Mouse (Mus musculus): Measurements from ENCODE around the gene 1700047I17Rik2. TPM values are rescaled to one million over a fixed set of nuclear protein-coding genes. Genes with fewer than 3 reads are reported as not detected.
"Not testable (repeated sequence)": the region's sequence is repeated elsewhere in the genome, so short reads cannot be mapped to it uniquely, and the experiment has no call there.

1700047I17Rik2 gene
- polyA plus RNA-seq (2015; fragmentation: Nextera tagmentation; extraction: Ambion mirVana) = 6.6 TPM in 1 of 2 replicates, not detected in the other

GRCm38 (mm10) chr12:55199306-55199705 lies at the start of gene 1700047I17Rik2:
TSS of gene 1700047I17Rik2 (plus strand) at chr12:55199592.
- H3K27me3 ChIP-seq, H3K4me3 ChIP-seq, H3K36me3 ChIP-seq, H3K4me2 ChIP-seq, H3K4me1 ChIP-seq, H3K9ac ChIP-seq, H3K27ac ChIP-seq, H3K9me3 ChIP-seq: not testable (repeated sequence)
- ATAC-seq (ENCODE audit: borderline replicate concordance, extremely low read depth, low FRiP score, low TSS enrichment) = peak; percentile 98
- no CpG with 5 or more reads among the region's 40 CpGs for whole genome bisulfite sequencing

DNA sequence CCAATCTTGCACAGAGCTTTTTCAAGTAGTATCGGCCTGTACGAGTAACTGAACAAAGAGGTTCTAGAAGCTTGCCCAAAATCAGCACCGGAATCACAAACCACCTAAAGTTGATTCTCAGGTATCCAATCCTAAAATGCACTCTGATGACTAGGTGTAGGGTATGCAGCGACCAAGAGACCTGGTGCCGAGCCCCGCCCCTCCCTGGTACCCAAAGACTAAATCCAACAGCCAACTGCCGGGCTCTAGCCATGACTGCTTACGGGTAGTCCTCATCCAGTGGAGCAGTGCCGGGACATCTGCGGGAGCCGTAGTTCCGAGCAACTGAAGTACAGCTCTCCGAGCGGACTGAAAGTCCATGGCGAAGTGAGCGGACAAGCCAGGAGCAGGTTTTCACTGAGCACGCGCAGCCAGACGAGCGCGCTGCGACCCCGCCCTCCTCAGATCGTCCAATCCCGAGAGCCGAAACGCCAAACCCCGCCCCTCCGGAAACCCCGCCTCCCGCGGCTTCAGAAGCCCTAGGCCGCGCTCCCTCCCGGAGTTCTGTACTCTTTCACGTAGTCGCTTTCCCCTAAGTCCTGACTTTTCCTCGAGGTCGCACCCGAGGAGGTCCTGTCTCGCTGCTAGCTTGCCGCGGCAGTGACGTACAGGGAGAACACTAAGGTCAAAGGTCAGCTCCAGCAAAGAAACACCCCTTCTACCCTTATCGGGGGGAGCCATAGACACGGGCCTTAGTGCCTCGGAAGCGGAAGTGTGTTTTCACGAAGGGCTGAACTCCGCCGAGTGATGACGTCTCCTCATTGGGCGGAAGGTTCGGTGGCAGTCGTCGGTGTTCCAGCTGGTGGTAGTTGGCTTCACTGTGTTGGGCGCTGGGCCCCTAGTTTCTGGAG lies 44.6 kb upstream of the 1700047I17Rik2 start, which contains the start of gene Srp54b:
Gene Srp54b (plus strand): TSS at position 546 of the 890 bp plus-strand sequence.
- not testable (repeated sequence) for H3K9me3 ChIP-seq, H3K9ac ChIP-seq, H3K27me3 ChIP-seq, H3K4me1 ChIP-seq, H3K4me2 ChIP-seq, H3K36me3 ChIP-seq, H3K27ac ChIP-seq
- H3K4me3 ChIP-seq = peak within 1 kb of the TSS; percentile 30
- WGBS = no CpG with 5 or more reads among the region's 57 CpGs
- peak; percentile 98 for ATAC-seq (ENCODE audit: borderline replicate concordance, extremely low read depth, low FRiP score, low TSS enrichment)

GRCm38 (mm10) chr12:55155449-55155783 lies 44.0 kb upstream of the 1700047I17Rik2 start:
- not testable (repeated sequence) for H3K27ac ChIP-seq, H3K9ac ChIP-seq, H3K9me3 ChIP-seq, H3K27me3 ChIP-seq, H3K36me3 ChIP-seq, H3K4me1 ChIP-seq, H3K4me2 ChIP-seq
- H3K4me3 ChIP-seq = peak overlapping the region; percentile 30
- ATAC-seq (ENCODE audit: borderline replicate concordance, extremely low read depth, low FRiP score, low TSS enrichment) = peak; percentile 53
- under 1% methylated on average over 12 of the region's 24 CpGs for WGBS

DNA sequence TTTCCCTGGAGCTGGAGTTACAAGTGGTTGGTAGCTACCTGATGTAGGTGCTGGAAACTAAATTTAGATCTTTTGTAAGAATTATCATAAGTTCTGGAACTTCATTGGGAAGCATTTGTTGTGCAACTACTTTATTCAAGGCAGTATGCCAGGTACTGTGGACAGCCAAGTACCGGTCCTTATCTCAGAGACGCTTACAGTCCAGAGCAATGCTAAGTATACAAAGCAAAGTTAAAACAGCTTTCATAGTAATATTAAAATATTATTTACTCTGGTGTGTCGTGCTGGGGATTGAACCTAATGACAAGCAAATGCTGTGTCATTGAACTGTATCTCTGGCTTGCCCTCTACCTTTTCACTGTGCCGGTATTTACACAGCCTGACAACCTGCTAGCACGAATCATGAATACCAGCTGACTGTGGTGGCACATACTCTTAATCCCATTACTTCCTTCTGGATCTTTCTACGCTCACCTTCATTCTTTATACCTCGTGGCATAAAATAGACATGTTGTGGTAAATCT lies 32.3 kb upstream of the 1700047I17Rik2 start:
- not testable (repeated sequence) for H3K9ac ChIP-seq; ATAC-seq (ENCODE audit: borderline replicate concordance, extremely low read depth, low FRiP score, low TSS enrichment); H3K4me1 ChIP-seq; H3K9me3 ChIP-seq; H3K27me3 ChIP-seq; H3K27ac ChIP-seq; H3K4me3 ChIP-seq; H3K36me3 ChIP-seq; H3K4me2 ChIP-seq
- WGBS = no CpG with 5 or more reads among the region's 7 CpGs

DNA sequence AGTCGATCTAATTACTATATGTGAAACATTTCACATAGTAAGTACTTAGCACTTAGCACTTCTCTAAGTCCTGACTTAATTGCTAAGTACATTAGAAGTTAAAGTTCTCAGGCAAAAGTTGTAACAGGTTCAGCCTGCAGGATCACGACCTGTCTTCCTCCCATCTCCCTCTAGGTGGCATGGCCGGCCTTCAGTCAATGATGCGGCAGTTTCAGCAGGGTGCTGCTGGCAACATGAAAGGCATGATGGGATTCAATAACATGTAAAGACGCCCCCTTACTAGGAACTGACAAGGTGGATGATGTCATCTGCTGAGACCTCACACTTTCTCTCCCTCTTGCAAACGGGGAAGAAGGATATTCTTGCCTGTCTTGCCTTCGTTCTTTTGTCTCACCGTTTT lies 11.7 kb upstream of the 1700047I17Rik2 start:
- not testable (repeated sequence) for H3K9ac ChIP-seq; H3K4me2 ChIP-seq; H3K4me1 ChIP-seq; H3K27ac ChIP-seq; H3K36me3 ChIP-seq; H3K9me3 ChIP-seq; H3K27me3 ChIP-seq; ATAC-seq (ENCODE audit: borderline replicate concordance, extremely low read depth, low FRiP score, low TSS enrichment); H3K4me3 ChIP-seq
- no CpG with 5 or more reads among the region's 8 CpGs for WGBS

- H3K4me1 ChIP-seq = not testable (repeated sequence)
Observed at GRCm38 (mm10) chr12:55189127-55189526, 10.3 kb upstream of the 1700047I17Rik2 start.

DNA sequence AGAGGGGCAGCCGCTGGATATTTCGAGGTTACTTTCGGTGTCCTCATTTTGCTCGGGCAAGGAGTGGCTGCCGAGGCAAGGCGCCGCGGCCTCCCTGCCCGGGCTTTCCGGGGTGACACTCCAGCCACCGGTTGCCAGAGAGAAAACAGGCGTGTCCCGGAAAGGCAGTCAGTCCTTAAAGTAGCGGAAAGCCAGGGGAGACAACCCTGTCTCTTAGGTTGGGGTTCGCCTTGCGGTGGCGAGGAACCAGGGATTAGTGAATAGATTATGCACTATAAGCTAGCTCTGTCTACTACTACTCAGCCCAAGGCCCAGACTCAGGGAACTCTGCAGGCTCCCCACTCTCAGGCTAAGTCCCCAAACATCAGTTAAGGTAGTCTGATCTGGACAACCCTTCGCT lies 407 bp downstream of the 1700047I17Rik2 start:
- not testable (repeated sequence) for H3K4me2 ChIP-seq, H3K27me3 ChIP-seq, H3K4me1 ChIP-seq, H3K36me3 ChIP-seq, H3K4me3 ChIP-seq, H3K27ac ChIP-seq, H3K9me3 ChIP-seq, H3K9ac ChIP-seq
- ATAC-seq (ENCODE audit: borderline replicate concordance, extremely low read depth, low FRiP score, low TSS enrichment) = peak; percentile 67
- WGBS = no CpG with 5 or more reads among the region's 18 CpGs

More at GRCm38 (mm10) chr12:55189127-55189526, 10.3 kb upstream of the 1700047I17Rik2 start:
- not testable (repeated sequence) for H3K9ac ChIP-seq; H3K36me3 ChIP-seq; ATAC-seq (ENCODE audit: borderline replicate concordance, extremely low read depth, low FRiP score, low TSS enrichment); H3K4me3 ChIP-seq; H3K9me3 ChIP-seq; H3K4me2 ChIP-seq; H3K27ac ChIP-seq; H3K27me3 ChIP-seq
- WGBS = no CpG with 5 or more reads among the region's 5 CpGs

DNA sequence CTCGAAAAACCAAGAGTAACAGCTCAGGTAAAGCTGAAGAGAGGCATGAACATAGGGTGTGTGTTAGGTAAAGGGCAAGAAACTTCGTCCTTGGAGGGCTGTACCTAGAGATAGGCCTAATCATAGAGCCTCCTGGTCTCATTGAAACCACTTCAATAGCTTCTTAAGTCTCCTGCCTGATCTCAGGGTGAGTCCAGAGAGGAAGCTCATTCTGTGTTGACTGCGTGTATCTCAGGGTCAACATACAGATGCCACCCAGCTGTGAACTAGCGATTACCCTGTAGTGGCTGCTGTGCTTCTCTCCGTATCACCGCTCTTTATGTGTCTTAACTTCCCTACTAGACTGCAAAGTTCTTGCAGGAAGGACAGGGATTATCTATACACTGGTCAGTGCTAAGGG lies 13.6 kb downstream of the 1700047I17Rik2 start:
- not testable (repeated sequence) for H3K4me2 ChIP-seq; H3K9me3 ChIP-seq; H3K36me3 ChIP-seq; H3K27me3 ChIP-seq; H3K27ac ChIP-seq; H3K9ac ChIP-seq; H3K4me1 ChIP-seq; ATAC-seq (ENCODE audit: borderline replicate concordance, extremely low read depth, low FRiP score, low TSS enrichment); H3K4me3 ChIP-seq
- WGBS = no CpG with 5 or more reads among the region's 6 CpGs

- not testable (repeated sequence) for H3K36me3 ChIP-seq, H3K9me3 ChIP-seq, H3K27me3 ChIP-seq, H3K9ac ChIP-seq, H3K4me2 ChIP-seq, H3K27ac ChIP-seq, H3K4me1 ChIP-seq
- ATAC-seq (ENCODE audit: borderline replicate concordance, extremely low read depth, low FRiP score, low TSS enrichment) = peak; percentile 98
- no CpG with 5 or more reads among the region's 57 CpGs for whole genome bisulfite sequencing
- H3K4me3 ChIP-seq = peak within 1 kb of the TSS; percentile 41
Observed at GRCm38 (mm10) chr12:55229626-55230519, 30.5 kb downstream of the 1700047I17Rik2 start, which contains the start of gene Srp54c. TSS of gene Srp54c (plus strand) at chr12:55230168.

DNA sequence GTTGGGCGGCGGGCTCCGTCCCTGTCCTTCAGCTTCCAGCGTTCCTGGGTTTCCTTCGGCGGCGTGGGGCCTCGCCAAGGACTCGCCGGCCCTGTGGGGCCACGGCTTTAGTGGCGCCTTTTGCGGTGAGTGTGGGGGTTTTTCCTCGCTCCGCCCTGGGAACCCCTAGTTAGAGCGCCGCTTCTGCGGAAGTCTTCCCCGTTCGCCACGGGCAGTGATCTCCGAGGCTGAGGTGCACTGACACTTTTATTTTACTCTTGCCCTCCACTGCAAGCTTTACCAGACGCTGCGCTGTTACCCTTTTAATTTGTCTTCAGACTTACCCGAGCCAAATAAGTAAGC lies 31.1 kb downstream of the 1700047I17Rik2 start:
- H3K27me3 ChIP-seq; H3K9me3 ChIP-seq; ATAC-seq (ENCODE audit: borderline replicate concordance, extremely low read depth, low FRiP score, low TSS enrichment); H3K4me1 ChIP-seq; H3K4me2 ChIP-seq; H3K27ac ChIP-seq; H3K36me3 ChIP-seq; H3K9ac ChIP-seq: not testable (repeated sequence)
- WGBS = under 1% methylated on average over 12 of the region's 25 CpGs
- H3K4me3 ChIP-seq = peak overlapping the region; percentile 41

DNA sequence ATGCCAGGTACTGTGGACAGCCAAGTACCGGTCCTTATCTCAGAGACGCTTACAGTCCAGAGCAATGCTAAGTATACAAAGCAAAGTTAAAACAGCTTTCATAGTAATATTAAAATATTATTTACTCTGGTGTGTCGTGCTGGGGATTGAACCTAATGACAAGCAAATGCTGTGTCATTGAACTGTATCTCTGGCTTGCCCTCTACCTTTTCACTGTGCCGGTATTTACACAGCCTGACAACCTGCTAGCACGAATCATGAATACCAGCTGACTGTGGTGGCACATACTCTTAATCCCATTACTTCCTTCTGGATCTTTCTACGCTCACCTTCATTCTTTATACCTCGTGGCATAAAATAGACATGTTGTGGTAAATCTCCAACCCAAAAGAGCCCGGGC lies 42.9 kb downstream of the 1700047I17Rik2 start:
- H3K4me3 ChIP-seq; H3K4me2 ChIP-seq; H3K9ac ChIP-seq; H3K4me1 ChIP-seq; H3K9me3 ChIP-seq; H3K27me3 ChIP-seq; ATAC-seq (ENCODE audit: borderline replicate concordance, extremely low read depth, low FRiP score, low TSS enrichment); H3K27ac ChIP-seq; H3K36me3 ChIP-seq: not testable (repeated sequence)
- no CpG with 5 or more reads among the region's 8 CpGs for WGBS

- H3K9ac ChIP-seq; H3K4me1 ChIP-seq; H3K4me3 ChIP-seq; H3K27ac ChIP-seq; H3K9me3 ChIP-seq; H3K27me3 ChIP-seq; ATAC-seq (ENCODE audit: borderline replicate concordance, extremely low read depth, low FRiP score, low TSS enrichment); H3K4me2 ChIP-seq: not testable (repeated sequence)
- no CpG with 5 or more reads among the region's 8 CpGs for WGBS
- peaks cover 13% of the 10 kb centered on the region for H3K36me3 ChIP-seq
Observed at GRCm38 (mm10) chr12:55261950-55262349, 62.6 kb downstream of the 1700047I17Rik2 start.
